Mouse (Mus musculus) liver, embryonic 14.5 days (tissue): ENCODE data around the gene Znrf1. TPM values are rescaled to one million over a fixed set of nuclear protein-coding genes. Genes with fewer than 3 reads are reported as not detected.

Experiments
- ATAC-seq: fragments of 200-750 bp; cut with Nextera tagmentation; 2 replicates; pipeline ENCODE4 v1.8.0; 2017; ENCODE audit warnings: moderate number of reproducible peaks, mild to moderate bottlenecking, moderate library complexity; ENCODE audit not compliant: insufficient read depth
- DNase-seq, 3 experiments: peaks; one replicate each; pipeline ENCODE4 v3.0.0-alpha.2; 2012 to 2013; ENCODE audit warnings: low read depth in 3 of 3, low spot score in 3 of 3
- H3K27ac ChIP-seq: fragments of 300-500 bp; sonication (generic); 2 replicates; pipeline ENCODE4 v1.5.1; 2014; ENCODE audit warnings: moderate library complexity, mild to moderate bottlenecking, control low read depth, inconsistent platforms
- H3K27me3 ChIP-seq: fragments of 300-500 bp; sonication (generic); 2 replicates; pipeline ENCODE4 v1.6.1; 2014; ENCODE audit warnings: mild to moderate bottlenecking, low read length, moderate library complexity; ENCODE audit not compliant: control insufficient read depth, insufficient read depth
- H3K36me3 ChIP-seq: fragments of 300-500 bp; sonication (generic); replicated peaks from 2 replicates; pipeline ENCODE4 v1.6.1; 2014; ENCODE audit warnings: low read depth; ENCODE audit not compliant: control insufficient read depth, insufficient read depth
- H3K4me1 ChIP-seq, 2 experiments: fragments of 200-500 bp in 1 of 2; fragments of 300-500 bp in 1 of 2; sonication (generic) in 1 of 2; replicated peaks; 2 replicates each; pipeline ENCODE4 v1.6.1; 2012 to 2014; ENCODE audit warnings: antibody characterized with exemption in 1 of 2, inconsistent platforms in 1 of 2, low read length in 1 of 2; ENCODE audit not compliant: control insufficient read depth in 2 of 2, insufficient read depth in 2 of 2
- H3K4me2 ChIP-seq: fragments of 300-500 bp; sonication (generic); 2 replicates; pipeline ENCODE4 v1.6.1; 2014; ENCODE audit warnings: low read depth, mild to moderate bottlenecking, control low read depth, moderate library complexity
- H3K4me3 ChIP-seq, 2 experiments: fragments of 200-500 bp in 1 of 2; fragments of 300-500 bp in 1 of 2; sonication (generic) in 1 of 2; 2 replicates each; pipeline ENCODE4 v1.5.1; 2012 to 2014; ENCODE audit warnings: low read depth in 2 of 2, low read length in 2 of 2, mild to moderate bottlenecking in 2 of 2, control low read depth in 1 of 2, inconsistent platforms in 1 of 2, moderate library complexity in 1 of 2; ENCODE audit not compliant: insufficient read depth in 1 of 2
- H3K9ac ChIP-seq: fragments of 300-500 bp; sonication (generic); replicated peaks from 2 replicates; pipeline ENCODE4 v1.6.1; 2014; ENCODE audit warnings: mild to moderate bottlenecking, control low read depth, moderate library complexity
- H3K9me3 ChIP-seq: fragments of 300-500 bp; sonication (generic); 2 replicates; pipeline ENCODE4 v1.6.1; 2016; ENCODE audit warnings: low read length, mixed read lengths; ENCODE audit not compliant: control insufficient read depth
- CTCF ChIP-seq: IDR thresholded peaks from 2 replicates; pipeline ENCODE4 v1.5.1; 2016; ENCODE audit warnings: antibody characterized with exemption, low read depth, control low read depth
- EP300 ChIP-seq: IDR thresholded peaks from 2 replicates; pipeline ENCODE4 v1.6.1; 2016; ENCODE audit warnings: antibody characterized with exemption, low read depth
- WGBS: fragments of 180-500 bp; shearing (Covaris S2); extraction: QIAGEN DNeasy Blood & Tissue Kit; methylation state at CpG from one replicate; pipeline ENCODE4 v1.1.7; 2014; ENCODE audit not compliant: insufficient replicate concordance; 5-methylcytosine and 5-hydroxymethylcytosine counted together
- polyA plus RNA-seq, 2 experiments: library from polyadenylated mRNA; depleted of rRNA in 1 of 2; stranded (reverse) in 1 of 2; unstranded in 1 of 2; fragments of >200 nt; fragmentation: Nextera tagmentation in 1 of 2; extraction: Ambion mirVana in 1 of 2; gene quantifications; 2 replicates each; pipeline versions ENCODE4 v1.2.1 to v1.2.3; 2012 to 2014

Znrf1 gene
- polyA plus RNA-seq, 2 experiments: 4.4 to 12.6 TPM

- H3K9ac ChIP-seq: peak overlapping the region; percentile 55
These were observed 37.7 kb downstream of the Znrf1 start for GRCm38 (mm10) chr8:111573583-111573982.

GRCm38 (mm10) chr8:111574016-111574415 lies 38.1 kb downstream of the Znrf1 start:
- peak overlapping the region; percentile 31 to 60 for H3K4me3 ChIP-seq
- ATAC-seq (peak; percentile 59), DNase-seq (no peak)
- peaks cover 18 to 30% of the 10 kb centered on the region in 2 experiments for H3K4me1 ChIP-seq
- peak overlapping the region; percentile 71 for H3K4me2 ChIP-seq
- WGBS: 33% methylated on average over 2 of the region's 2 CpGs
- H3K27me3 ChIP-seq: no peaks in the 10 kb centered on the region
- peak overlapping the region; percentile 55 for H3K9ac ChIP-seq
- TF ChIP-seq CTCF (no peak), EP300 (no peak)
- peak overlapping the region; percentile 48 for H3K27ac ChIP-seq
- no peaks in the 10 kb centered on the region for H3K36me3 ChIP-seq
- H3K9me3 ChIP-seq: no peaks in the 10 kb centered on the region

More at GRCm38 (mm10) chr8:111573583-111573982, 37.7 kb downstream of the Znrf1 start:
- H3K4me2 ChIP-seq: peak overlapping the region; percentile 71
- no peaks in the 10 kb centered on the region for H3K36me3 ChIP-seq
- H3K4me3 ChIP-seq: peak overlapping the region; percentile 31 to 60
- ATAC-seq: peak; percentile 98
- DNase-seq: peak; percentile 75 to 81 (median 77)
- peaks cover 19 to 32% of the 10 kb centered on the region in 2 experiments for H3K4me1 ChIP-seq
- no peaks in the 10 kb centered on the region for H3K27me3 ChIP-seq
- 3% methylated on average over 8 of the region's 8 CpGs for WGBS
- TF ChIP-seq CTCF (no peak), EP300 (peak; percentile 73)
- H3K27ac ChIP-seq: peak overlapping the region; percentile 48
- H3K9me3 ChIP-seq: no peaks in the 10 kb centered on the region

GRCm38 (mm10) chr8:111575492-111575891 lies 39.6 kb downstream of the Znrf1 start:
- Histone ChIP-seq H3K4me1 (peaks cover 16 to 26% of the 10 kb centered on the region in 2 experiments), H3K27me3 (no peaks in the 10 kb centered on the region), H3K4me3 (no peak overlapping the region), H3K36me3 (no peaks in the 10 kb centered on the region), H3K9me3 (no peaks in the 10 kb centered on the region), H3K27ac (no peak overlapping the region), H3K9ac (no peak overlapping the region), H3K4me2 (no peak overlapping the region)
- no peak for TF ChIP-seq EP300
- no peak for TF ChIP-seq CTCF
- no peak for ATAC-seq
- WGBS: 71% methylated on average over 4 of the region's 4 CpGs
- DNase-seq: no peak

GRCm38 (mm10) chr8:111576501-111576900 lies 40.6 kb downstream of the Znrf1 start:
- TF ChIP-seq CTCF: no peak
- no peak for TF ChIP-seq EP300
- Histone ChIP-seq H3K36me3 (no peaks in the 10 kb centered on the region), H3K27me3 (no peaks in the 10 kb centered on the region), H3K4me1 (peaks cover 16 to 26% of the 10 kb centered on the region in 2 experiments), H3K9ac (no peak overlapping the region), H3K9me3 (no peaks in the 10 kb centered on the region), H3K4me3 (no peak overlapping the region), H3K27ac (no peak overlapping the region), H3K4me2 (no peak overlapping the region)
- ATAC-seq (no peak), DNase-seq (no peak)

- peaks cover 7 to 15% of the 10 kb centered on the region in 2 experiments for H3K4me1 ChIP-seq
- 65% methylated on average over 9 of the region's 9 CpGs for WGBS
- H3K27me3 ChIP-seq: no peaks in the 10 kb centered on the region
- H3K9me3 ChIP-seq: no peaks in the 10 kb centered on the region
- no peak overlapping the region for H3K4me2 ChIP-seq
- TF ChIP-seq CTCF (no peak), EP300 (no peak)
- H3K27ac ChIP-seq: no peak overlapping the region
- H3K9ac ChIP-seq: no peak overlapping the region
- DNase-seq: no peak
- no peak overlapping the region for H3K4me3 ChIP-seq
- ATAC-seq: no peak
- no peaks in the 10 kb centered on the region for H3K36me3 ChIP-seq
These were observed 42.1 kb downstream of the Znrf1 start for GRCm38 (mm10) chr8:111577880-111578533.
